Mouse (Mus musculus): ENCODE data around the gene Pla2g12a. TPM values are rescaled to one million over a fixed set of nuclear protein-coding genes. Genes with fewer than 3 reads are reported as not detected.

The Pla2g12a gene
- polyA plus RNA-seq, 1 experiment from 2014 or later: 43.7 TPM

DNA sequence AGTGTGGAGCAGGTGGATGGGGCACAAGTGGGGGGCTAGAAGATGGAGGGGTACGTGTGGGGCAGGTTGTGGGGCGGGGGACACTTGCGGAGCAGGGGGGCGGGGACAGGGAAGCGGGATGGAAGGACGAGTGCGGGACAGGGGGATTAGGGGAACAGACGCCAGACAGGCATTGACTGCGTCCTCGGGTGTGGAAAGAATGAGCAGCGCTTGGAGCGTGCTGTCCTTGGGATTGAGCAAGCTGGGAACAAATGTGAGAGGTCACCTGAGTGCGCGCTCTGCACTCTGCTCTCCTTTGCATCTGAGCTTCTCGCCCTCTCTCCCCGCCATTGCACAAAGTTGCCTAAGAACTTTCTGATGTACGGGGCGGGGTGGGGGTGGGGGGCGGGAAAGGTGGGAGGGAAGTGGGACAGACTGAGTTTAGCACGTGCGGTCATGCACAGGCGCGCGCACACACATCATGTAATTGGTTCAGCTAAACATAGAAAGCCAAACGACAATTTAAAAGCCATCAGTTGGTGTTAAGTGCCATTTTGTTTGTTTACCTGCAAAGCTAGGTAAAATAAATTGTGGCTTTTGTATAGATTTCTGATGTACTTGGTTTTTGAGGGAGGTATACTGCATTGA, 838 bp downstream of the Pla2g12a start:
- no peaks in the 10 kb centered on the region for H3K9me3 ChIP-seq (ENCODE audit: low read length)
- peak overlapping the region; percentile 59 for H3K9ac ChIP-seq (replicated peaks; ENCODE audit: low read depth)
- peak overlapping the region; percentile 77 for H3K27ac ChIP-seq (ENCODE audit: low read length)
- no peaks in the 10 kb centered on the region for H3K36me3 ChIP-seq (ENCODE audit: insufficient read depth, low read length)
- H3K4me3 ChIP-seq (ENCODE audit: low read depth, low read length): peak overlapping the region; percentile 65
- DNase-seq (ENCODE audit: low spot score) (peak; percentile 90), ATAC-seq (peak; percentile 75)
- WGBS: under 1% methylated on average over 23 of the region's 25 CpGs
- H3K4me1 ChIP-seq (ENCODE audit: insufficient read depth, low read depth, low read length): peaks cover 5% of the 10 kb centered on the region; the same call in 1 of the 2 replicates
- H3K27me3 ChIP-seq (replicated peaks; ENCODE audit: insufficient read depth, low read length): no peaks in the 10 kb centered on the region
- H3K4me2 ChIP-seq (replicated peaks; ENCODE audit: low read depth, low read length): peak overlapping the region; percentile 90
- TF ChIP-seq CTCF (IDR thresholded peaks at IDR 0.05) (no peak), EP300 (IDR thresholded peaks at IDR 0.05) (no peak)

DNA sequence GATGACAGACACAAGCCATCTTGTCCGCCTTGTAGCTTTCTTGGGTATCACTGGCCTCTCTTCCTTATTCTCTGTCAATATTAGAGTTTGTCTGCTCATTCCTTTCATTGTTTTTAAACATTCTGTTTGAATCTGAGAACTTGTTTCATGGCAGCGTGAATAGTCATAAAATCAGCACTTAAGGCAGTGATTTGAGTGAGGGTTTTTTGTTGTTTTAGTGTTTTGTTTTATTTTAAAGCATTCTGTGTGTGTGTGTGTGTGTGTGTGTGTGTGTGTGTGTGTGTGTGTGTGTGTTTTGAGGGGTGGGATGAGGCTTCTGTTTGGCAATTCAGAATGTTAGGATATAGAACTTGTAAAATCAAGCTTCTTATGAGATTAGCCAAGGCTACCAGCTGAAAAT, 1.5 kb downstream of the Pla2g12a start:
- no peaks in the 10 kb centered on the region for H3K36me3 ChIP-seq (ENCODE audit: insufficient read depth, low read length)
- H3K4me1 ChIP-seq (ENCODE audit: insufficient read depth, low read depth, low read length): peaks cover 5% of the 10 kb centered on the region; the same call in 1 of the 2 replicates
- H3K4me2 ChIP-seq (replicated peaks; ENCODE audit: low read depth, low read length): peak overlapping the region; percentile 90
- TF ChIP-seq EP300 (IDR thresholded peaks at IDR 0.05) (no peak), CTCF (IDR thresholded peaks at IDR 0.05) (no peak)
- H3K4me3 ChIP-seq (ENCODE audit: low read depth, low read length): no peak overlapping the region
- no peaks in the 10 kb centered on the region for H3K9me3 ChIP-seq (ENCODE audit: low read length)
- no peak for ATAC-seq
- WGBS: 59% methylated on average over 2 of the region's 2 CpGs
- H3K27ac ChIP-seq (ENCODE audit: low read length): no peak overlapping the region
- no peak overlapping the region for H3K9ac ChIP-seq (replicated peaks; ENCODE audit: low read depth)
- DNase-seq (ENCODE audit: low spot score): no peak
- H3K27me3 ChIP-seq (replicated peaks; ENCODE audit: insufficient read depth, low read length): no peaks in the 10 kb centered on the region

DNA sequence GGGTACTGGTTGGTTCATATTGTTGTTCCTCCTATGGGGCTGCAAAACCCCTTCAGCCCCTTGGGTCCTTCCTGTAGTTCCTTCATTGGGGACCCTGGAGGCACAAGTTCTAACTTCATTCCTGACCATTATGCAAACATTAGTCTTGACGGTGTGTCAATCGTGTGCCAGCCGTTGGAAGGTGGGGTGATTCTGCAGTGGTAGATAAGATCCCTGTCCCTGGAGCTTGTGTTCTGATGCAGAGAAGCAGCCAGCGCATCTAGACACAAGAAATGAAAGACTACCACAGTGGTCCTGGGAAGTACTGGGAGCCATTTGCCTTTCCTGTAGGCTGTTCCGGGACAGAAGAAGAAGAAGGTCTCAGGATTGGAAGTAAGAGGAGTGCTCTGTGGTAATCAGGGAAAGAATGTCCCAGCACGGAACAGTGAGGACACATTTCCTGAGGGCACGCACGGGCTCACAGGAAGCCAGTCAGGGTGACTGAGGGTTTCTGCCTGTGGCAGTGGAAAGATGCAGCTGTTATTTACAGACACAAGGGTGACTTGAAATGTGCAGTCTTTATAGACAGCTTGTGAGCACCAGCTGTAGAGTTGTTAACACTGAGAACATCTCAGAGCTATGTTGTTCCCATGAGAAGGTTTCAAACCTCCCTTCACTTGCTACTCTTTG, 2.7 kb downstream of the Pla2g12a start:
- ATAC-seq (peak; percentile 39), DNase-seq (ENCODE audit: low spot score) (peak; percentile 79)
- Histone ChIP-seq H3K4me3 (ENCODE audit: low read depth, low read length) (no peak overlapping the region), H3K27ac (ENCODE audit: low read length) (peak overlapping the region; percentile 44; the same call in 1 of the 2 replicates), H3K27me3 (replicated peaks; ENCODE audit: insufficient read depth, low read length) (no peaks in the 10 kb centered on the region), H3K4me2 (replicated peaks; ENCODE audit: low read depth, low read length) (no peak overlapping the region), H3K9me3 (ENCODE audit: low read length) (no peaks in the 10 kb centered on the region), H3K4me1 (ENCODE audit: insufficient read depth, low read depth, low read length) (peaks cover 5% of the 10 kb centered on the region; the same call in 1 of the 2 replicates), H3K36me3 (ENCODE audit: insufficient read depth, low read length) (no peaks in the 10 kb centered on the region), H3K9ac (replicated peaks; ENCODE audit: low read depth) (no peak overlapping the region)
- WGBS: 41% methylated on average over 8 of the region's 8 CpGs
- TF ChIP-seq EP300 (IDR thresholded peaks at IDR 0.05): 0 out of 2 replicates have a peak, but pooled peaks have one; percentile 33
- no peak for TF ChIP-seq CTCF (IDR thresholded peaks at IDR 0.05)

DNA sequence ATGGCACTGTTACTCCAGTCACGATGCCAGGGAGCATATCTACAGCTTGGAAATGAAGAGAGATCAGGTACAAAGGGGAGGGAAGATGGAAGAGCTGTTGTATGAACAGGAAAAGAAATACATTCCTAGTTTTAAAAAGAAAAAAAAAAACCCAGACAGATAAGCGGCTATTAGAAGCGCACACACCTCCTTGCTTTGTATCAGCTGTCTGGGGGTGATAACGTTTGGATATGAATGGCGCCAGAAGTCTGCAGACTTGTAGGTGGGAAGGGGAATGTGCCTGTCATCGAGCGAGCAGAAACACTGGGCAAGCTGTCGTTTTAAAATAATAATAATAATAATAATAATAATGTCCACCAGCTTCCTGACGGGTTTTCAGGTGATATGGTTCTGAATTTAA, 7.2 kb downstream of the Pla2g12a start:
- H3K9ac ChIP-seq (replicated peaks; ENCODE audit: low read depth): no peak overlapping the region
- H3K4me1 ChIP-seq (ENCODE audit: insufficient read depth, low read depth, low read length): no peaks in the 10 kb centered on the region
- no peak overlapping the region for H3K27ac ChIP-seq (ENCODE audit: low read length)
- ATAC-seq: no peak
- TF ChIP-seq CTCF (IDR thresholded peaks at IDR 0.05) (no peak), EP300 (IDR thresholded peaks at IDR 0.05) (no peak)
- no peak overlapping the region for H3K4me3 ChIP-seq (ENCODE audit: low read depth, low read length)
- no peak overlapping the region for H3K4me2 ChIP-seq (replicated peaks; ENCODE audit: low read depth, low read length)
- peaks cover 4% of the 10 kb centered on the region; the same call in 1 of the 2 replicates for H3K36me3 ChIP-seq (ENCODE audit: insufficient read depth, low read length)
- WGBS: 67% methylated on average over 9 of the region's 9 CpGs
- no peaks in the 10 kb centered on the region for H3K27me3 ChIP-seq (replicated peaks; ENCODE audit: insufficient read depth, low read length)
- H3K9me3 ChIP-seq (ENCODE audit: low read length): no peaks in the 10 kb centered on the region
- no peak for DNase-seq (ENCODE audit: low spot score)

DNA sequence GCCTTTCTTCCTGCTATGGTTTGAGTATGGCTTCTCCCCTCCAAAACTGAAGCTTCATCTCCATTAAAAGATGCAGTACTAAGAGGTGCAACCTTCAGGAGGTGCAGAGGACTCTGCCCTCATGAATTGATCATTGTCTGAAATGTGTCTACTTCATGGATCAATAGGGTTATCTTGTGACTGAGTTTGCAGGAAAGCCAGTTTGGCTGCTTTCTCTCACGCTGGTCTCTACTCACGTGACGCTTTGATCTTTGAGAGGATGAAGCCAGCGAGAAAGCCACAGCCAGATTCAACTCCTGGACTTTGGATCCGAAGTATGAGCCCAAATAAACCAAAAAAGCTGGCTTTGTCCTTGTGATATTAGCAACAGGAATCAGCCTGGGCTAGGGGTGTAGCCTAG, 8.0 kb downstream of the Pla2g12a start:
- Histone ChIP-seq H3K4me3 (ENCODE audit: low read depth, low read length) (no peak overlapping the region), H3K9ac (replicated peaks; ENCODE audit: low read depth) (no peak overlapping the region), H3K36me3 (ENCODE audit: insufficient read depth, low read length) (peaks cover 5% of the 10 kb centered on the region; the same call in 1 of the 2 replicates), H3K27me3 (replicated peaks; ENCODE audit: insufficient read depth, low read length) (no peaks in the 10 kb centered on the region), H3K4me1 (ENCODE audit: insufficient read depth, low read depth, low read length) (no peaks in the 10 kb centered on the region), H3K9me3 (ENCODE audit: low read length) (no peaks in the 10 kb centered on the region), H3K27ac (ENCODE audit: low read length) (no peak overlapping the region), H3K4me2 (replicated peaks; ENCODE audit: low read depth, low read length) (no peak overlapping the region)
- no peak for DNase-seq (ENCODE audit: low spot score)
- no peak for ATAC-seq
- TF ChIP-seq EP300 (IDR thresholded peaks at IDR 0.05) (no peak), CTCF (IDR thresholded peaks at IDR 0.05) (no peak)
- 51% methylated on average over 5 of the region's 5 CpGs for WGBS

DNA sequence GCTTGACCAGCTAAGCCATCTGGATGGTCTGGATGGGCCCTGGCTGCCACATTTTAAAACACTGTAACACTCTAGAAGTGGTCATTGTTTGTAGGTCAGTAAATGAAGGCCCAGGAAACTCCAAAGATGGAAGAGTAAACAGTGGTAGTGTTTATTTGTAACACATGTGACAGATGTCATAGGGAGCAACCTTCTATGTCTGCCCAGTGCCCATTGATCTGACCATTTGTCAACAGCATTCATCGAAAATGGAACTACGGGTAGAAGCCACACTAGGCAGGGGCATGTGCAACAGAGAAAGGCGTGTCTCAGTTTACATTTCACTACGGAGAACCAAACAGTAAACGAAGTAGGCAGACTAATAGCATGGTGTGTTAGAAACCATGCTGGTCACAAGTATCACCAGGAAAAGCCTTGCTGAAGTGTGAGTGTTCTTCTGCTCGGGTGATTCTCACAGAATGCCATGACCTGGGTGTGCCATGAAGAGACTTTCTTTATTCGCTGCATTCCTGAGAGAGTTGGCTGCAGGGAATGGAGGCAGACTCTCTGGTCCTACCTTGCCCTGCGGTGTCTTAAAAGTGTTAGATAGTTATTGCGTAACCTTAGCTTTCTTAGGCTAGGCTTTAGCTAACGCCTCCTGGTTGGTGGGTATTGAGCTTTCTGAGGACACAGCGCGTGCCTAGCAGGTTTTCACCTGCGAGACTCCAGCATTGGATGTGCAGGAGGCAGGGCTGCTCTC, 9.5 kb downstream of the Pla2g12a start:
- peaks cover 5% of the 10 kb centered on the region; the same call in 1 of the 2 replicates for H3K36me3 ChIP-seq (ENCODE audit: insufficient read depth, low read length)
- H3K4me1 ChIP-seq (ENCODE audit: insufficient read depth, low read depth, low read length): no peaks in the 10 kb centered on the region
- no peak overlapping the region for H3K4me3 ChIP-seq (ENCODE audit: low read depth, low read length)
- WGBS: 65% methylated on average over 13 of the region's 13 CpGs
- no peaks in the 10 kb centered on the region for H3K27me3 ChIP-seq (replicated peaks; ENCODE audit: insufficient read depth, low read length)
- H3K27ac ChIP-seq (ENCODE audit: low read length): no peak overlapping the region
- TF ChIP-seq CTCF (IDR thresholded peaks at IDR 0.05): no peak
- H3K9ac ChIP-seq (replicated peaks; ENCODE audit: low read depth): no peak overlapping the region
- no peaks in the 10 kb centered on the region for H3K9me3 ChIP-seq (ENCODE audit: low read length)
- no peak overlapping the region for H3K4me2 ChIP-seq (replicated peaks; ENCODE audit: low read depth, low read length)
- no peak for ATAC-seq
- no peak for DNase-seq (ENCODE audit: low spot score)

Measured in lung, postnatal 0 days (tissue).